Mouse (Mus musculus): ENCODE measurements around the gene Shisa8. TPM values are rescaled to one million over a fixed set of nuclear protein-coding genes. Genes with fewer than 3 reads are reported as not detected.

Gene Shisa8
- polyA plus RNA-seq, 2 experiments from 2014 or later = not detected

Other genes with a start within 250 kb of the Shisa8 start
- gene 1700029P11Rik, start 232.3 kb downstream of the Shisa8 start, polyA plus RNA-seq (2017; shearing (Covaris generic)) = not detected
- gene Xrcc6, start 225.0 kb downstream of the Shisa8 start, polyA plus RNA-seq (2017; shearing (Covaris generic)) = 10 to 100 TPM; 56.5 to 73.1 TPM
- gene Desi1, start 179.0 kb downstream of the Shisa8 start, polyA plus RNA-seq (2017; shearing (Covaris generic)) = 10 to 100 TPM in 1 of 2 experiments, 1 to 10 TPM in 1; 7.8 to 10.2 TPM
- gene Snu13, start 165.2 kb downstream of the Shisa8 start, polyA plus RNA-seq (2017; shearing (Covaris generic)) = 100 to 1,000 TPM; 175 to 178 TPM
- gene 4930407I10Rik, start 153.7 kb downstream of the Shisa8 start, polyA plus RNA-seq (2017; shearing (Covaris generic)) = not detected
- not detected for gene Mei1, start 142.8 kb downstream of the Shisa8 start, polyA plus RNA-seq (2017; shearing (Covaris generic))
- 10 to 100 TPM; 18.5 to 26.0 TPM for gene Ccdc134, start 84.9 kb downstream of the Shisa8 start, polyA plus RNA-seq (2017; shearing (Covaris generic))
- gene Srebf2, start 65.6 kb downstream of the Shisa8 start, polyA plus RNA-seq (2017; shearing (Covaris generic)) = 10 to 100 TPM; 32.2 to 56.0 TPM
- 10 to 100 TPM in 1 of 2 experiments, 1 to 10 TPM in 1; 2.2 to 10.5 TPM for gene Tnfrsf13c, start 11.6 kb upstream of the Shisa8 start, polyA plus RNA-seq (2017; shearing (Covaris generic))
- 10 to 100 TPM in 1 of 2 experiments, 1 to 10 TPM in 1; 6.7 to 18.5 TPM for gene Cenpm, start 31.9 kb upstream of the Shisa8 start, polyA plus RNA-seq (2017; shearing (Covaris generic))
- gene 1500009C09Rik, start 39.6 kb upstream of the Shisa8 start, polyA plus RNA-seq (2017; shearing (Covaris generic)) = not detected
- not detected for gene Sept3, start 62.1 kb upstream of the Shisa8 start, polyA plus RNA-seq (2017; shearing (Covaris generic))
- not detected for gene Wbp2nl, start 86.1 kb upstream of the Shisa8 start, polyA plus RNA-seq (2017; shearing (Covaris generic))
- gene Naga, start 126.1 kb upstream of the Shisa8 start, polyA plus RNA-seq (2017; shearing (Covaris generic)) = 10 to 100 TPM; 58.4 to 70.3 TPM
- 1 to 10 TPM; 3.4 to 5.0 TPM for gene Pheta2, start 126.1 kb upstream of the Shisa8 start, polyA plus RNA-seq (2017; shearing (Covaris generic))
- gene Smdt1, start 126.1 kb upstream of the Shisa8 start, polyA plus RNA-seq (2017; shearing (Covaris generic)) = 10 to 100 TPM; 76.9 to 95.0 TPM
- gene Ndufa6, start 141.5 kb upstream of the Shisa8 start, polyA plus RNA-seq (2017; shearing (Covaris generic)) = 100 to 1,000 TPM; 433 to 535 TPM
- 10 to 100 TPM; 10.7 to 12.5 TPM for gene Cyp2d22, start 167.4 kb upstream of the Shisa8 start, polyA plus RNA-seq (2017; shearing (Covaris generic))
- gene Cyp2d11, start 181.2 kb upstream of the Shisa8 start, polyA plus RNA-seq (2017; shearing (Covaris generic)) = not detected
- not detected for gene Cyp2d10, start 194.4 kb upstream of the Shisa8 start, polyA plus RNA-seq (2017; shearing (Covaris generic))
- gene Cyp2d9, start 220.6 kb upstream of the Shisa8 start, polyA plus RNA-seq (2017; shearing (Covaris generic)) = not detected

Data from CD4-positive, CD25-positive, alpha-beta regulatory T cell, adult 4 months (primary cell).